Mouse (Mus musculus) liver, adult 2 months (tissue): ENCODE data around the gene Sp110.
"Not testable (repeated sequence)": the region's sequence is repeated elsewhere in the genome, so short reads cannot be mapped to it uniquely, and the experiment has no call there.

Experiments used
- CTCF ChIP-seq: fragments of 200-500 bp; IDR thresholded peaks from 2 replicates; pipeline ENCODE4 v1.5.1; 2011; ENCODE audit warnings: low read depth, low read length, control low read depth
- POLR2A ChIP-seq: fragments of 200-500 bp; IDR thresholded peaks from 2 replicates; pipeline ENCODE4 v1.6.1; 2011; ENCODE audit warnings: low read length, control low read depth; ENCODE audit not compliant: insufficient read depth; ENCODE audit errors: extremely low read depth

GRCm38 (mm10) chr1:85617161-85617560 is 18.5 kb upstream of the Sp110 start:
- not testable (repeated sequence) for TF ChIP-seq POLR2A, CTCF
